Mouse (Mus musculus): ENCODE measurements around the gene Alox5. TPM values are rescaled to one million over a fixed set of nuclear protein-coding genes. Genes with fewer than 3 reads are reported as not detected.
A peak's percentile ranks its signal among the peaks of the same experiment; 100 is the strongest.

Alox5 gene
- total RNA-seq, 2 experiments from 2014 or later, result 1.7 to 2.6 TPM

GRCm38 (mm10) chr6:116402426-116402825 lies 58.6 kb downstream of the Alox5 start:
- H3K27ac ChIP-seq, result no peak overlapping the region
- no peak overlapping the region for H3K4me3 ChIP-seq
- no peak for DNase-seq (ENCODE audit: extremely low spot score in 1 of 2, low spot score in 2 of 2)

GRCm38 (mm10) chr6:116401746-116402423 lies 59.1 kb downstream of the Alox5 start:
- H3K4me3 ChIP-seq, result no peak overlapping the region

More at GRCm38 (mm10) chr6:116402426-116402825, 58.6 kb downstream of the Alox5 start:
- no peak for TF ChIP-seq CTCF (IDR thresholded peaks at IDR 0.05)
- intact Hi-C loops (cut with DNase I), result no loop called here

GRCm38 (mm10) chr6:116398136-116398535 lies 62.8 kb downstream of the Alox5 start:
- TF ChIP-seq CTCF (IDR thresholded peaks at IDR 0.05), result no peak
- Histone ChIP-seq H3K27ac (no peak overlapping the region; the same call in 1 of the 2 replicates), H3K4me3 (no peak overlapping the region)
- intact Hi-C loops (cut with DNase I), result no loop called here
- no peak for DNase-seq (ENCODE audit: extremely low spot score in 1 of 2, low spot score in 2 of 2)

More at GRCm38 (mm10) chr6:116401746-116402423, 59.1 kb downstream of the Alox5 start:
- intact Hi-C loops (cut with DNase I), result no loop called here
- H3K27ac ChIP-seq, result no peak overlapping the region
- TF ChIP-seq CTCF (IDR thresholded peaks at IDR 0.05), result no peak
- DNase-seq (ENCODE audit: extremely low spot score in 1 of 2, low spot score in 2 of 2), result no peak

GRCm38 (mm10) chr6:116397621-116398020 lies 63.4 kb downstream of the Alox5 start:
- Histone ChIP-seq H3K27ac (no peak overlapping the region; the same call in 1 of the 2 replicates), H3K4me3 (no peak overlapping the region)
- no peak for DNase-seq (ENCODE audit: extremely low spot score in 1 of 2, low spot score in 2 of 2)
- intact Hi-C loops (cut with DNase I), result no loop called here
- TF ChIP-seq CTCF (IDR thresholded peaks at IDR 0.05), result no peak

- no peak for DNase-seq (ENCODE audit: extremely low spot score in 1 of 2, low spot score in 2 of 2)
- TF ChIP-seq CTCF (IDR thresholded peaks at IDR 0.05), result no peak
- Histone ChIP-seq H3K4me3 (no peak overlapping the region), H3K27ac (no peak overlapping the region)
- intact Hi-C loops (cut with DNase I), result no loop called here
These were observed 65.9 kb downstream of the Alox5 start for GRCm38 (mm10) chr6:116394916-116395648.

GRCm38 (mm10) chr6:116389481-116389880 lies 71.5 kb downstream of the Alox5 start:
- no peak for TF ChIP-seq CTCF (IDR thresholded peaks at IDR 0.05)
- H3K27ac ChIP-seq, result no peak overlapping the region
- no peak for DNase-seq (ENCODE audit: extremely low spot score in 1 of 2, low spot score in 2 of 2)
- intact Hi-C loops (cut with DNase I), result no loop called here
- no peak overlapping the region for H3K4me3 ChIP-seq

- Histone ChIP-seq H3K27ac (no peak overlapping the region), H3K4me3 (no peak overlapping the region)
- no peak for TF ChIP-seq CTCF (IDR thresholded peaks at IDR 0.05)
- DNase-seq (ENCODE audit: extremely low spot score in 1 of 2, low spot score in 2 of 2), result no peak
- intact Hi-C loops (cut with DNase I), result no loop called here
These were observed 72.9 kb downstream of the Alox5 start for GRCm38 (mm10) chr6:116388068-116388467.

- no peak for DNase-seq (ENCODE audit: extremely low spot score in 1 of 2, low spot score in 2 of 2)
- H3K27ac ChIP-seq, result peak overlapping the region; percentile 38; the same call in 1 of the 2 replicates
These were observed 74.5 kb downstream of the Alox5 start for GRCm38 (mm10) chr6:116386506-116386905.

GRCm38 (mm10) chr6:116386045-116386415 lies 74.9 kb downstream of the Alox5 start:
- no peak for TF ChIP-seq CTCF (IDR thresholded peaks at IDR 0.05)
- intact Hi-C loops (cut with DNase I), result no loop called here
- Histone ChIP-seq H3K4me3 (no peak overlapping the region), H3K27ac (peak overlapping the region; percentile 38; the same call in 1 of the 2 replicates)
- DNase-seq (ENCODE audit: extremely low spot score in 1 of 2, low spot score in 2 of 2), result no peak

More at GRCm38 (mm10) chr6:116386506-116386905, 74.5 kb downstream of the Alox5 start:
- no peak overlapping the region for H3K4me3 ChIP-seq
- TF ChIP-seq CTCF (IDR thresholded peaks at IDR 0.05), result no peak
- intact Hi-C loops (cut with DNase I), result no loop called here

- intact Hi-C loops (cut with DNase I), result no loop called here
- TF ChIP-seq CTCF (IDR thresholded peaks at IDR 0.05), result no peak
- Histone ChIP-seq H3K27ac (peak overlapping the region; percentile 4; the same call in 1 of the 2 replicates), H3K4me3 (no peak overlapping the region)
- DNase-seq (ENCODE audit: extremely low spot score in 1 of 2, low spot score in 2 of 2), result no peak
These were observed 75.6 kb downstream of the Alox5 start for GRCm38 (mm10) chr6:116385194-116386044.

GRCm38 (mm10) chr6:116383582-116383981 lies 77.4 kb downstream of the Alox5 start:
- no peak for DNase-seq (ENCODE audit: extremely low spot score in 1 of 2, low spot score in 2 of 2)
- no peak overlapping the region for H3K27ac ChIP-seq

More at GRCm38 (mm10) chr6:116383582-116383981, 77.4 kb downstream of the Alox5 start:
- no peak for TF ChIP-seq CTCF (IDR thresholded peaks at IDR 0.05)
- no peak overlapping the region for H3K4me3 ChIP-seq
- intact Hi-C loops (cut with DNase I), result loop anchor here (1.0 kb wide), 1 partner anchor 43 kb away; no protein-coding TSS in a partner anchor

Measured in left cerebral cortex, adult 2 months (tissue).